Mouse (Mus musculus) testis, adult 2 months (tissue): Measurements from ENCODE around the gene Sept12.

Source experiments
- CTCF ChIP-seq: fragments of 200-500 bp; IDR thresholded peaks from 2 replicates; pipeline ENCODE4 v1.5.1; 2012; ENCODE audit warnings: low read depth, mild to moderate bottlenecking, inconsistent platforms, low read length, moderate library complexity; ENCODE audit not compliant: control insufficient read depth, insufficient read depth, insufficient replicate concordance
- POLR2A ChIP-seq: fragments of 200-500 bp; IDR thresholded peaks from 2 replicates; pipeline ENCODE4 v1.6.1; 2012; ENCODE audit warnings: low read depth, mild to moderate bottlenecking, inconsistent platforms, low read length, moderate library complexity; ENCODE audit not compliant: control insufficient read depth

DNA sequence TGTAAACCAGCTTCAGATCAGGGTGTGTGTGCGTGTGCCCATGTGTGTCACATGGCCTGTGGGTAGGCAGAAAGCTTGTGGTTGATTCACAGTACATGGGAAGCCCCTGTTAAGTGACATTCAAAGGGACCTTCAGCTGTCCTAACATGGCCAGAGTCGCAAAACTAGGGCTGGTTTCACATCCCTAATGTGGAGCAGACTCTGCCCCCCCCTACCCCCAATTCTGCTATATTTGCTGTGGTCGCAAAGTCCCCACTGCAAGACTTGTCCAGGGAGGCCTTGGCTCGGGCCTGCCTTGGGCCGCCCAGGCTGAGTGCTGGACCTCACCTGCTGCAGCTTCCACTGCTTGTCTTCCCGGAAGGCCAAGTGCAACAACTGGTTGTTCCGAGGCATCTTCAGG lies 13.6 kb upstream of the Sept12 start:
- no peak for TF ChIP-seq CTCF
- TF ChIP-seq POLR2A, result no peak
